Mouse (Mus musculus) naive thymus-derived CD4-positive, alpha-beta T cell, adult 2 months (primary cell): ENCODE results near the gene Gm11555.
"Not testable (repeated sequence)": the region's sequence is repeated elsewhere in the genome, so short reads cannot be mapped to it uniquely, and the experiment has no call there.

Experiments used
- DNase-seq: peaks from one replicate; pipeline ENCODE4 v3.0.0-alpha.2; 2011; ENCODE audit warnings: low read depth

Gm11555 gene

GRCm38 (mm10) chr11:99650136-99650535 is at the start of gene Gm11555:
Gene Gm11555, minus strand, starts transcription at chr11:99650236.
- DNase-seq = no peak

- no peak for DNase-seq
Measured at GRCm38 (mm10) chr11:99690463-99690862, 40.4 kb upstream of the Gm11555 start, which contains the start of gene Gm14190. Gene Gm14190, minus strand, starts transcription at chr11:99690740.

GRCm38 (mm10) chr11:99685235-99685634 is 35.2 kb upstream of the Gm11555 start:
- not testable (repeated sequence) for DNase-seq

- DNase-seq = no peak
Measured at GRCm38 (mm10) chr11:99683481-99683880, 33.4 kb upstream of the Gm11555 start.

- DNase-seq = no peak
Measured at GRCm38 (mm10) chr11:99665860-99666259, 15.8 kb upstream of the Gm11555 start, which contains the start of gene Krtap4-6. Gene Krtap4-6, minus strand, starts transcription at chr11:99665960.

- no peak for DNase-seq
Measured at GRCm38 (mm10) chr11:99662802-99663201, 12.8 kb upstream of the Gm11555 start.

- no peak for DNase-seq
Measured at GRCm38 (mm10) chr11:99659256-99659655, 9.2 kb upstream of the Gm11555 start.

- DNase-seq = not testable (repeated sequence)
Measured at GRCm38 (mm10) chr11:99658467-99659010, 8.5 kb upstream of the Gm11555 start, which contains the start of gene Gm11563. Gene Gm11563, minus strand, starts transcription at chr11:99658960.

- DNase-seq = no peak
Measured at GRCm38 (mm10) chr11:99657051-99657450, 7.0 kb upstream of the Gm11555 start.

GRCm38 (mm10) chr11:99646444-99646843 is 3.6 kb downstream of the Gm11555 start:
- no peak for DNase-seq

- no peak for DNase-seq
Measured at GRCm38 (mm10) chr11:99644351-99644750, 5.7 kb downstream of the Gm11555 start.

- DNase-seq = not testable (repeated sequence)
Measured at GRCm38 (mm10) chr11:99643635-99644139, 6.3 kb downstream of the Gm11555 start, which contains the start of gene Krtap4-7. Gene Krtap4-7, minus strand, starts transcription at chr11:99644089.

- DNase-seq = no peak
Measured at GRCm38 (mm10) chr11:99640926-99641325, 9.1 kb downstream of the Gm11555 start.

GRCm38 (mm10) chr11:99637086-99637485 is 12.9 kb downstream of the Gm11555 start:
- no peak for DNase-seq

GRCm38 (mm10) chr11:99634653-99635134 is 15.3 kb downstream of the Gm11555 start, which contains the start of gene Krtap4-2:
Gene Krtap4-2, minus strand, starts transcription at chr11:99635084.
- DNase-seq = no peak

- no peak for DNase-seq
Measured at GRCm38 (mm10) chr11:99633293-99633692, 16.7 kb downstream of the Gm11555 start.

- no peak for DNase-seq
Measured at GRCm38 (mm10) chr11:99630890-99631289, 19.1 kb downstream of the Gm11555 start.

- no peak for DNase-seq
Measured at GRCm38 (mm10) chr11:99628138-99628537, 21.9 kb downstream of the Gm11555 start, which contains the start of gene Krtap4-1. Gene Krtap4-1, minus strand, starts transcription at chr11:99628238.

GRCm38 (mm10) chr11:99620335-99620734 is 29.7 kb downstream of the Gm11555 start, which contains the start of gene Gm11562:
Gene Gm11562, minus strand, starts transcription at chr11:99620435.
- no peak for DNase-seq

GRCm38 (mm10) chr11:99614796-99615363 is 35.2 kb downstream of the Gm11555 start, which contains the start of gene Krtap2-4:
Gene Krtap2-4, minus strand, starts transcription at chr11:99614846.
- no peak for DNase-seq

GRCm38 (mm10) chr11:99610089-99610488 is 39.9 kb downstream of the Gm11555 start, which contains the start of gene Gm11937:
Gene Gm11937, minus strand, starts transcription at chr11:99610189.
- not testable (repeated sequence) for DNase-seq

GRCm38 (mm10) chr11:99609126-99609525 is 40.9 kb downstream of the Gm11555 start:
- DNase-seq = no peak

- not testable (repeated sequence) for DNase-seq
Measured at GRCm38 (mm10) chr11:99603208-99603607, 46.8 kb downstream of the Gm11555 start, which contains the start of gene Gm11938. Gene Gm11938, minus strand, starts transcription at chr11:99603308.
